Mouse (Mus musculus) intestine, postnatal 0 days (tissue): ENCODE data around the gene Nipal3. TPM values are rescaled to one million over a fixed set of nuclear protein-coding genes. Genes with fewer than 3 reads are reported as not detected.
A peak's percentile ranks its signal among the peaks of the same experiment; 100 is the strongest.

Experiments
- ATAC-seq: fragments of 200-750 bp; cut with Nextera tagmentation; 2 replicates; pipeline ENCODE4 v1.8.0; 2017; ENCODE audit warnings: mild to moderate bottlenecking, moderate TSS enrichment, moderate library complexity
- H3K27ac ChIP-seq: fragments of 300-500 bp; sonication (generic); 2 replicates; pipeline ENCODE4 v1.5.1; 2014; ENCODE audit warnings: mild to moderate bottlenecking, low read depth, low read length, moderate library complexity
- H3K27me3 ChIP-seq: fragments of 300-500 bp; sonication (generic); replicated peaks from 2 replicates; pipeline ENCODE4 v1.6.1; 2014; ENCODE audit warnings: low read length, mixed read lengths; ENCODE audit not compliant: control insufficient read depth, insufficient read depth
- H3K36me3 ChIP-seq: fragments of 300-500 bp; sonication (generic); 2 replicates; pipeline ENCODE4 v1.6.1; 2014; ENCODE audit warnings: mild to moderate bottlenecking, moderate library complexity; ENCODE audit not compliant: control insufficient read depth, insufficient read depth
- H3K4me1 ChIP-seq: fragments of 300-500 bp; sonication (generic); replicated peaks from 2 replicates; pipeline ENCODE4 v1.6.1; 2014; ENCODE audit warnings: antibody characterized with exemption, low read length, mixed read lengths; ENCODE audit not compliant: control insufficient read depth, insufficient read depth
- H3K4me2 ChIP-seq: fragments of 300-500 bp; sonication (generic); replicated peaks from 2 replicates; pipeline ENCODE4 v1.6.1; 2014; ENCODE audit warnings: low read depth, mild to moderate bottlenecking, moderate library complexity
- H3K4me3 ChIP-seq: fragments of 300-500 bp; sonication (generic); 2 replicates; pipeline ENCODE4 v1.5.1; 2014; ENCODE audit warnings: low read depth, low read length
- H3K9ac ChIP-seq: fragments of 300-500 bp; sonication (generic); 2 replicates; pipeline ENCODE4 v1.6.1; 2014; ENCODE audit warnings: mild to moderate bottlenecking, low read depth, low read length
- H3K9me3 ChIP-seq: fragments of 300-500 bp; sonication (generic); 2 replicates; pipeline ENCODE4 v1.6.1; 2016; ENCODE audit warnings: mixed run types; ENCODE audit not compliant: control insufficient read depth
- CTCF ChIP-seq: sonication (generic); IDR thresholded peaks from 2 replicates; pipeline ENCODE4 v1.5.1; 2016; ENCODE audit warnings: low read depth, mild to moderate bottlenecking, control low read depth, antibody characterized with exemption, moderate library complexity
- WGBS: fragments of 180-500 bp; shearing (Covaris S2); extraction: QIAGEN DNeasy Blood & Tissue Kit; methylation state at CpG from one replicate; pipeline ENCODE4 v1.1.7; 2014; 5-methylcytosine and 5-hydroxymethylcytosine counted together
- polyA plus RNA-seq: library from polyadenylated mRNA; unstranded; fragments of >200 nt; fragmentation: Nextera tagmentation; extraction: Ambion mirVana; gene quantifications from 2 replicates; pipeline ENCODE4 v1.2.1, GENCODE M21; 2015

The Nipal3 gene
- polyA plus RNA-seq, 1 experiment from 2014 or later, result 5.7 TPM

- ATAC-seq, result no peak
- Histone ChIP-seq H3K4me3 (no peak overlapping the region), H3K4me1 (no peaks in the 10 kb centered on the region), H3K9ac (no peak overlapping the region), H3K9me3 (no peaks in the 10 kb centered on the region), H3K27me3 (no peaks in the 10 kb centered on the region), H3K27ac (no peak overlapping the region), H3K36me3 (peaks cover 6% of the 10 kb centered on the region; the same call in 1 of the 2 replicates), H3K4me2 (no peak overlapping the region)
- TF ChIP-seq CTCF, result no peak
- 66% methylated on average over 9 of the region's 9 CpGs for WGBS
These were observed 69.2 kb downstream of the Nipal3 start for GRCm38 (mm10) chr4:135425625-135426024.

- no peak overlapping the region for H3K27ac ChIP-seq
- TF ChIP-seq CTCF, result no peak
- no peaks in the 10 kb centered on the region for H3K9me3 ChIP-seq
- no peak overlapping the region for H3K9ac ChIP-seq
- ATAC-seq, result no peak
- H3K4me1 ChIP-seq, result no peaks in the 10 kb centered on the region
- peaks cover 40% of the 10 kb centered on the region for H3K36me3 ChIP-seq
- H3K4me3 ChIP-seq, result no peak overlapping the region
- no peak overlapping the region for H3K4me2 ChIP-seq
- WGBS, result 95% methylated on average over 13 of the region's 13 CpGs
- no peaks in the 10 kb centered on the region for H3K27me3 ChIP-seq
These were observed 73.9 kb downstream of the Nipal3 start for GRCm38 (mm10) chr4:135420961-135421360.

- Histone ChIP-seq H3K4me2 (no peak overlapping the region), H3K36me3 (peaks cover 41% of the 10 kb centered on the region), H3K4me1 (no peaks in the 10 kb centered on the region), H3K4me3 (no peak overlapping the region), H3K27me3 (no peaks in the 10 kb centered on the region), H3K9me3 (no peaks in the 10 kb centered on the region), H3K9ac (no peak overlapping the region), H3K27ac (no peak overlapping the region)
- TF ChIP-seq CTCF, result no peak
- no peak for ATAC-seq
- 83% methylated on average over 11 of the region's 11 CpGs for WGBS
These were observed 74.4 kb downstream of the Nipal3 start for GRCm38 (mm10) chr4:135420416-135420815.

- H3K9me3 ChIP-seq, result no peaks in the 10 kb centered on the region
- H3K36me3 ChIP-seq, result peaks cover 41% of the 10 kb centered on the region
- WGBS, result 86% methylated on average over 21 of the region's 21 CpGs
- no peak for TF ChIP-seq CTCF
- no peak for ATAC-seq
- H3K27ac ChIP-seq, result no peak overlapping the region
- no peaks in the 10 kb centered on the region for H3K27me3 ChIP-seq
- no peak overlapping the region for H3K4me3 ChIP-seq
- H3K4me2 ChIP-seq, result no peak overlapping the region
- H3K9ac ChIP-seq, result no peak overlapping the region
- no peaks in the 10 kb centered on the region for H3K4me1 ChIP-seq
These were observed 74.8 kb downstream of the Nipal3 start for GRCm38 (mm10) chr4:135419996-135420395.

GRCm38 (mm10) chr4:135416367-135416766 lies 78.5 kb downstream of the Nipal3 start:
- H3K9ac ChIP-seq, result no peak overlapping the region
- H3K4me2 ChIP-seq, result no peak overlapping the region
- ATAC-seq, result no peak
- no peaks in the 10 kb centered on the region for H3K4me1 ChIP-seq
- 91% methylated on average over 21 of the region's 21 CpGs for WGBS
- no peaks in the 10 kb centered on the region for H3K9me3 ChIP-seq
- no peaks in the 10 kb centered on the region for H3K27me3 ChIP-seq
- no peak overlapping the region for H3K4me3 ChIP-seq
- TF ChIP-seq CTCF, result no peak
- no peak overlapping the region for H3K27ac ChIP-seq
- H3K36me3 ChIP-seq, result peaks cover 47% of the 10 kb centered on the region

GRCm38 (mm10) chr4:135413491-135413890 lies 81.3 kb downstream of the Nipal3 start:
- no peak overlapping the region for H3K27ac ChIP-seq
- no peak for ATAC-seq
- no peak overlapping the region for H3K4me3 ChIP-seq
- 74% methylated on average over 8 of the region's 8 CpGs for WGBS
- TF ChIP-seq CTCF, result no peak
- no peak overlapping the region for H3K4me2 ChIP-seq
- no peak overlapping the region for H3K9ac ChIP-seq
- H3K36me3 ChIP-seq, result peaks cover 26% of the 10 kb centered on the region; the same call in 1 of the 2 replicates
- H3K4me1 ChIP-seq, result no peaks in the 10 kb centered on the region
- H3K27me3 ChIP-seq, result no peaks in the 10 kb centered on the region
- H3K9me3 ChIP-seq, result no peaks in the 10 kb centered on the region

GRCm38 (mm10) chr4:135411633-135412032 lies 83.2 kb downstream of the Nipal3 start:
- no peak overlapping the region for H3K27ac ChIP-seq
- peaks cover 14% of the 10 kb centered on the region; the same call in 1 of the 2 replicates for H3K36me3 ChIP-seq
- H3K9me3 ChIP-seq, result no peaks in the 10 kb centered on the region
- ATAC-seq, result peak; percentile 55
- no peak overlapping the region for H3K9ac ChIP-seq
- H3K4me2 ChIP-seq, result no peak overlapping the region
- TF ChIP-seq CTCF, result peak; percentile 92
- H3K4me3 ChIP-seq, result no peak overlapping the region
- no peaks in the 10 kb centered on the region for H3K27me3 ChIP-seq
- no peaks in the 10 kb centered on the region for H3K4me1 ChIP-seq
- WGBS, result 42% methylated on average over 4 of the region's 4 CpGs
